Mouse (Mus musculus) ES-Bruce4 (cell line): ENCODE measurements at regions not wholly inside any gene's neighbourhood (a gene's known extent, or its start where the extent isn't known, plus 50 kb on each side); places are given as distances from the start of the nearest gene placed in this dataset.

ENCODE experiments used
- H3K27ac ChIP-seq: 2 replicates; pipeline ENCODE4 v1.5.1; 2012; ENCODE audit warnings: low read length, inconsistent platforms; ENCODE audit not compliant: insufficient read depth
- H3K27me3 ChIP-seq: 2 replicates; pipeline ENCODE4 v1.6.1; 2012; ENCODE audit warnings: mild to moderate bottlenecking, low read length, inconsistent platforms; ENCODE audit not compliant: control insufficient read depth, poor library complexity, insufficient read depth, severe bottlenecking
- H3K36me3 ChIP-seq: 2 replicates; pipeline ENCODE4 v1.6.1; 2012; ENCODE audit warnings: inconsistent platforms, mild to moderate bottlenecking, low read length, moderate library complexity; ENCODE audit not compliant: control insufficient read depth, poor library complexity, insufficient read depth, severe bottlenecking
- H3K4me1 ChIP-seq: one replicate; pipeline ENCODE4 v1.8.1; 2011; ENCODE audit warnings: low read length; ENCODE audit not compliant: control insufficient read depth, insufficient read depth
- H3K4me3 ChIP-seq: 2 replicates; pipeline ENCODE4 v1.5.1; 2011; ENCODE audit warnings: low read depth, mild to moderate bottlenecking, low read length
- H3K9ac ChIP-seq: 2 replicates; pipeline ENCODE4 v1.6.1; 2012; ENCODE audit warnings: low read depth, mild to moderate bottlenecking, inconsistent platforms; ENCODE audit not compliant: poor library complexity, severe bottlenecking
- H3K9me3 ChIP-seq: replicated peaks from 2 replicates; pipeline ENCODE4 v1.6.1; 2012; ENCODE audit warnings: mild to moderate bottlenecking, low read length, inconsistent platforms; ENCODE audit not compliant: control insufficient read depth, poor library complexity, insufficient read depth, severe bottlenecking
- CTCF ChIP-seq: IDR thresholded peaks from one replicate; pipeline ENCODE4 v1.8.1; 2011; ENCODE audit warnings: low read depth, low read length
- EP300 ChIP-seq: IDR thresholded peaks from 2 replicates; pipeline ENCODE4 v1.6.1; 2011; ENCODE audit warnings: low read depth, low read length; ENCODE audit not compliant: insufficient read depth
- POLR2A ChIP-seq: IDR thresholded peaks from one replicate; pipeline ENCODE4 v1.8.1; 2011; ENCODE audit warnings: low read length; ENCODE audit not compliant: insufficient read depth

DNA sequence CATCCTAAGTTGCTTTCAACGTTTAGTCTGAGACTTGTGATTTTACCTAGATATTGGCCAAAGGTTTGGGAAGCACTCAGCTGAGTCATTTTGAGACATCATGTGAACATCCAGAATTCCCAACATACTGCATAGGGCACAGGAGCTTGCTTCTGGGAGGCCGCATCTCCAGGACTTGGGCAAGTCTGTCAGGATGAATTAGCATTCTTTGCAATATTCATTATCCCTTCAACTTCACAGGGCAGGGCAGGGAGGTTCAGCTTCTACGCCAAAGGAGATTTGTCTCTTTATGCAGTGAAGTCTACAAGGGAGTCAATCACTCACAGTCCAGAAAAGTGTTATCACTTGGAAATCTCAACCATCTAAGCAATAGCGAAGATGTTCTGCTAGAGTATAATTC lies 231.7 kb downstream of the Cpe start:
- Histone ChIP-seq H3K9ac (no peak overlapping the region), H3K9me3 (no peaks in the 10 kb centered on the region), H3K4me1 (no peaks in the 10 kb centered on the region), H3K36me3 (no peaks in the 10 kb centered on the region), H3K4me3 (no peak overlapping the region), H3K27me3 (no peaks in the 10 kb centered on the region), H3K27ac (no peak overlapping the region)
- no peak for TF ChIP-seq EP300
- no peak for TF ChIP-seq POLR2A
- TF ChIP-seq CTCF, result no peak

DNA sequence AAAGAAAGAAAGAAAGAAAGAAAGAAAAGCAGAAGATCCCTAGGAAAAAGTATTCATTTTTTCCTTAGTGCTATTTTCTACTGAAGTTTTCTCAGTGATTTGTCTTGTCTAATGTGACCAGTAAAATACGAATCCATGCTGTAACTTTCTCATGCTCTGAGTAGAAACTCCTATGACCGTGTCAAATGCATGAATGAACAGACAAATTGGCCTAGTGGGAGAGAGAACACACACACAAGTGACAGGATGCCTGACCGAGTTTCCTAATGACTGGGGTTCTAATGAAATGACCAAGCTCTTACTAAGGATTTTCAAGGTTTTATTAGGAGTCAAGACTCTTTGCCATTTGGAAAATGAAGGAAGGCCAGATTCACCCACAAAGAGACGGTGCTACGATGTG lies 235.9 kb downstream of the Cpe start:
- Histone ChIP-seq H3K9me3 (no peaks in the 10 kb centered on the region), H3K4me3 (no peak overlapping the region), H3K9ac (no peak overlapping the region), H3K36me3 (no peaks in the 10 kb centered on the region), H3K27ac (no peak overlapping the region), H3K4me1 (no peaks in the 10 kb centered on the region), H3K27me3 (no peaks in the 10 kb centered on the region)
- TF ChIP-seq CTCF, result no peak
- no peak for TF ChIP-seq EP300
- TF ChIP-seq POLR2A, result no peak

DNA sequence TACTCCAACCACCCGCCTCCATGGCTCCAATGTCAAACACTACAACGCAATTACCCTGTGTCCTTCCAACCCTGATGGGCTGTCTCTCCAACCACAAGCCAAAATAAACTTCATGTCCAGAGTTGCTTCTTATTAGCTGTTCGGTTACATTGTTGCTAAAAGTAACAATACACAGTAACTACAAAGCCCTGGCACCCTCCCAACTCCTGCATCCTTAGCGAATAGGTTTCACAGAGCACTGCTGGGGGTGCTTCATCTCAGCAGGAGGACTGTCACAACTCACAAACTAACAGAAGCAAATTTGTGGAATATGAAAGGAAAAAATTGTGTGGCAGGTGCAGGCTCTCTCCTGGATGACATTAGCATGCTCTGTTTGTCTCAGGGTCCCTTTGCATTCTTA lies 238.1 kb downstream of the Cpe start:
- Histone ChIP-seq H3K9me3 (no peaks in the 10 kb centered on the region), H3K9ac (no peak overlapping the region), H3K4me3 (no peak overlapping the region), H3K27ac (no peak overlapping the region), H3K4me1 (no peaks in the 10 kb centered on the region), H3K27me3 (no peaks in the 10 kb centered on the region), H3K36me3 (no peaks in the 10 kb centered on the region)
- no peak for TF ChIP-seq CTCF
- no peak for TF ChIP-seq POLR2A
- TF ChIP-seq EP300, result no peak

DNA sequence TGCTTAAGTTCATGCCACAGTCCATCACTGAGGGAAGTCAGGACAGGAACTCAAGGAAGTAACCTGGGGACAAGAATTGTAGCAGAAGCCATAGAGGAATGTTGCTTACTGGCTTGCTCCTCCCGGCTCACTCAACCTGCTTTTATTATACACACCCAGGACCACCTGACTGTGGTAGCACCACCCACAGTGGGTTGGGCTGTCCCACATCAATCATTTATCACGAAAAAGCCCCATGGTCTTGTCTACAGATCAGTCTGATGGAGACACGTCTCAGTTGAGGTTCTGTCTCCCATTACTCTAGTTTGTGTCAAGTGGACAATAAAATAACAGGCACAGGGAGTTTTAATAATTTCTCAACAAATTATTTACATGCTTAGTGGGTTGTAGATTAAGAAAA lies 239.3 kb upstream of the Tll1 start:
- no peak for TF ChIP-seq POLR2A
- no peak for TF ChIP-seq EP300
- no peak for TF ChIP-seq CTCF
- no peak overlapping the region for H3K4me3 ChIP-seq
- no peak overlapping the region for H3K27ac ChIP-seq
- no peaks in the 10 kb centered on the region for H3K36me3 ChIP-seq
- no peaks in the 10 kb centered on the region for H3K9me3 ChIP-seq
- H3K27me3 ChIP-seq, result no peaks in the 10 kb centered on the region
- no peak overlapping the region for H3K9ac ChIP-seq
- no peaks in the 10 kb centered on the region for H3K4me1 ChIP-seq

DNA sequence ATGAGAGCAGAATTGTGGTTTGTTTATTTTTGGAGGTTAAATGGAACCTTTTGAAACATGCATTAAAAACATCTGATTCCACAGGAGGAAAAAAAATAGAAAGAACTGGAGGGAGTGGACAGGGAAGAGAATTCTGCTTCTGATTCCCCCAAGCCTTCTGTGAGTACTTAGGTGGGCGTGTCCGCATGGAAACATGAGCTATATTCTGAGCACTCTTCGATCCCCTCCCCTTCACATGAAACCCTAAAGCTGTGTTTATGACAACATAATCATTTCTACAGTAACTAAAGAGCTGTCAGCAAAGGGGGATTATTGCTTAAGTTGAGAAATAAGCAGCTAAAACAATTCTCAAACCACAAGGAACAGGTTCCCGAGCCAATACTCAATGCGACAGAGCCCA lies 238.4 kb upstream of the Tll1 start:
- H3K27ac ChIP-seq, result no peak overlapping the region
- no peak overlapping the region for H3K9ac ChIP-seq
- H3K4me3 ChIP-seq, result no peak overlapping the region
- H3K4me1 ChIP-seq, result no peaks in the 10 kb centered on the region
- no peaks in the 10 kb centered on the region for H3K36me3 ChIP-seq
- H3K9me3 ChIP-seq, result no peaks in the 10 kb centered on the region
- H3K27me3 ChIP-seq, result no peaks in the 10 kb centered on the region
- TF ChIP-seq EP300 (no peak), CTCF (no peak), POLR2A (no peak)

DNA sequence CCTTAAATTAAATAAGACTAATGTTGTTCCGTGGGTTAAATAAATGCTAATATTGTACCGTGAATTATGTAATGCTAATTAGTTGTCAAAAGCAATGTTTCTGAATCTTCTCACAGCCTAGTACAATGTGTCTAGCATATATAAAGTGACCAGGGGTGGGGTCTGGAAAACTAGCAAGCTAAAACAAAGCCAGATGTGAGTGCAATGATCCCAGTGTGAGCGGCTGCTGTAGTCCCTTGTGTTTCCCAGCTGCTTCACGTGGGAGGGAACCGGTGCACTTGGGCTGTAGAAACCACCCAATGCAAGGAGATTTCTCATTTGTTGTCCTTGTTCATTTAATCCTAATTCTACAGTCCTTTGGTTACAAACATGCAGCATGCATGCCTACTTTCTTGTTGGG lies 232.4 kb upstream of the Tll1 start:
- TF ChIP-seq POLR2A, result no peak
- no peak for TF ChIP-seq CTCF
- no peak for TF ChIP-seq EP300

DNA sequence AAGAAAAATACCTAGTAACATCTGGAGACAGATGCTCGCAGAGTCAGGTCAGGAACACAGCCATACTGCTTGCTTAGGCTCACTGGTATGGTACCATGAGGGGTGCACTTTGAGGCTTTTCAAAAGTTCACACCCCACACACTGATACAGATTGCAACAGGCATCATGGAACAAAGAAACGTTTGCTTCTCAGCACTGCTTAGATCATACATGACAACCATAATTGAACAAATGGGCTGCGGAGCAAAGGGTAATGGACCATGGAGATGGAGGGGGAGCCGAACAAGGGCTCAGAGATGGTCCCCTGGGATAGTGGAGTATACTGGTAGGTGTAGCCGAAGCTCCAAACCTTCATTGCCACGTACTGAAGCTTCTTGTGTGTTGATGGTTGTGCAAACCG lies 228.6 kb upstream of the Tll1 start:
- TF ChIP-seq POLR2A (no peak), CTCF (no peak), EP300 (no peak)
- no peak overlapping the region for H3K27ac ChIP-seq
- H3K9ac ChIP-seq, result no peak overlapping the region
- no peaks in the 10 kb centered on the region for H3K4me1 ChIP-seq
- no peaks in the 10 kb centered on the region for H3K27me3 ChIP-seq
- no peak overlapping the region for H3K4me3 ChIP-seq
- no peaks in the 10 kb centered on the region for H3K9me3 ChIP-seq
- no peaks in the 10 kb centered on the region for H3K36me3 ChIP-seq

More for the DNA sequence above, 232.4 kb upstream of the Tll1 start:
- Histone ChIP-seq H3K27me3 (no peaks in the 10 kb centered on the region), H3K4me3 (no peak overlapping the region), H3K9ac (no peak overlapping the region), H3K36me3 (no peaks in the 10 kb centered on the region), H3K27ac (no peak overlapping the region), H3K9me3 (no peaks in the 10 kb centered on the region), H3K4me1 (no peaks in the 10 kb centered on the region)
